Mouse (Mus musculus) myocyte (in vitro differentiated cells): Measurements from ENCODE around the gene Spats1. TPM values are rescaled to one million over a fixed set of nuclear protein-coding genes. Genes with fewer than 3 reads are reported as not detected.
"Not testable (repeated sequence)": the region's sequence is repeated elsewhere in the genome, so short reads cannot be mapped to it uniquely, and the experiment has no call there.

Experiments
- H3K27me3 ChIP-seq: one replicate; pipeline ENCODE4 v1.6.1; 2011; ENCODE audit not compliant: control insufficient read depth, insufficient read depth, insufficient read length
- H3K36me3 ChIP-seq: one replicate; pipeline ENCODE4 v1.6.1; 2011; ENCODE audit not compliant: control insufficient read depth, insufficient read depth
- H3K4me2 ChIP-seq: one replicate; pipeline ENCODE4 v1.6.1; 2011; ENCODE audit warnings: low read depth, control low read depth
- H3K4me3 ChIP-seq: one replicate; pipeline ENCODE4 v1.5.1; 2011; ENCODE audit warnings: mild to moderate bottlenecking, control low read depth, moderate library complexity
- H3K79me2 ChIP-seq: one replicate; pipeline ENCODE4 v1.6.1; 2011; ENCODE audit not compliant: control insufficient read depth, insufficient read depth
- H3ac ChIP-seq: one replicate; pipeline ENCODE4 v1.6.1; 2011; ENCODE audit not compliant: control insufficient read depth, insufficient read length
- CEBPB ChIP-seq: IDR thresholded peaks from 2 replicates; pipeline ENCODE4 v1.6.1; 2011; ENCODE audit warnings: mild to moderate bottlenecking, moderate library complexity; ENCODE audit not compliant: poor library complexity, insufficient read depth, severe bottlenecking
- E2F4 ChIP-seq: IDR thresholded peaks from one replicate; pipeline ENCODE4 v1.6.1; 2011; ENCODE audit warnings: mild to moderate bottlenecking, control low read depth, moderate library complexity; ENCODE audit not compliant: insufficient read depth
- MAX ChIP-seq: IDR thresholded peaks from one replicate; pipeline ENCODE4 v1.6.1; 2011; ENCODE audit warnings: low read depth, mild to moderate bottlenecking, control low read depth
- MYOD1 ChIP-seq, 3 experiments: IDR thresholded peaks; one replicate each; pipeline ENCODE4 v1.6.1; 2011; ENCODE audit warnings: control low read depth in 2 of 3, low read depth in 2 of 3, mild to moderate bottlenecking in 2 of 3, moderate library complexity in 1 of 3; ENCODE audit not compliant: insufficient read length in 2 of 3, control insufficient read depth in 1 of 3
- MYOG ChIP-seq, 3 experiments: IDR thresholded peaks; one replicate each; pipeline ENCODE4 v1.6.1; 2011; ENCODE audit warnings: control low read depth in 2 of 3, low read depth in 2 of 3, mild to moderate bottlenecking in 2 of 3; ENCODE audit not compliant: insufficient read length in 2 of 3, control insufficient read depth in 1 of 3, insufficient read depth in 1 of 3
- POLR2A ChIP-seq: IDR thresholded peaks from one replicate; pipeline ENCODE4 v1.6.1; 2011; ENCODE audit warnings: low read depth, mild to moderate bottlenecking, control low read depth, moderate library complexity; ENCODE audit not compliant: insufficient read length
- POLR2AphosphoS2 ChIP-seq: IDR thresholded peaks from one replicate; pipeline ENCODE4 v1.6.1; 2011; ENCODE audit warnings: low read depth, control low read depth; ENCODE audit not compliant: insufficient read length
- REST ChIP-seq: IDR thresholded peaks from one replicate; pipeline ENCODE4 v1.6.1; 2011; ENCODE audit warnings: mild to moderate bottlenecking, control low read depth, moderate library complexity; ENCODE audit not compliant: insufficient read depth, insufficient read length
- SRF ChIP-seq: IDR thresholded peaks from one replicate; pipeline ENCODE4 v1.6.1; 2011; ENCODE audit warnings: low read depth; ENCODE audit not compliant: control insufficient read depth, insufficient read length
- TCF12 ChIP-seq: IDR thresholded peaks from one replicate; pipeline ENCODE4 v1.6.1; 2011; ENCODE audit warnings: mild to moderate bottlenecking, control low read depth; ENCODE audit not compliant: poor library complexity, insufficient read depth, severe bottlenecking
- TCF3 ChIP-seq: IDR thresholded peaks from one replicate; pipeline ENCODE4 v1.6.1; 2011; ENCODE audit warnings: low read depth, control low read depth; ENCODE audit not compliant: insufficient read length
- USF1 ChIP-seq: IDR thresholded peaks from one replicate; pipeline ENCODE4 v1.6.1; 2011; ENCODE audit warnings: low read depth, mild to moderate bottlenecking, control low read depth, moderate library complexity
- polyA plus RNA-seq: library from polyadenylated mRNA; unstranded; fragments of >200 nt; fragmentation: generic; extraction: Trizol; gene quantifications from one replicate; pipeline ENCODE4 v1.2.1, GENCODE M21; 2012; ENCODE audit warnings: missing spikeins

The Spats1 gene
- polyA plus RNA-seq, 1 experiment: 0.07 TPM

DNA sequence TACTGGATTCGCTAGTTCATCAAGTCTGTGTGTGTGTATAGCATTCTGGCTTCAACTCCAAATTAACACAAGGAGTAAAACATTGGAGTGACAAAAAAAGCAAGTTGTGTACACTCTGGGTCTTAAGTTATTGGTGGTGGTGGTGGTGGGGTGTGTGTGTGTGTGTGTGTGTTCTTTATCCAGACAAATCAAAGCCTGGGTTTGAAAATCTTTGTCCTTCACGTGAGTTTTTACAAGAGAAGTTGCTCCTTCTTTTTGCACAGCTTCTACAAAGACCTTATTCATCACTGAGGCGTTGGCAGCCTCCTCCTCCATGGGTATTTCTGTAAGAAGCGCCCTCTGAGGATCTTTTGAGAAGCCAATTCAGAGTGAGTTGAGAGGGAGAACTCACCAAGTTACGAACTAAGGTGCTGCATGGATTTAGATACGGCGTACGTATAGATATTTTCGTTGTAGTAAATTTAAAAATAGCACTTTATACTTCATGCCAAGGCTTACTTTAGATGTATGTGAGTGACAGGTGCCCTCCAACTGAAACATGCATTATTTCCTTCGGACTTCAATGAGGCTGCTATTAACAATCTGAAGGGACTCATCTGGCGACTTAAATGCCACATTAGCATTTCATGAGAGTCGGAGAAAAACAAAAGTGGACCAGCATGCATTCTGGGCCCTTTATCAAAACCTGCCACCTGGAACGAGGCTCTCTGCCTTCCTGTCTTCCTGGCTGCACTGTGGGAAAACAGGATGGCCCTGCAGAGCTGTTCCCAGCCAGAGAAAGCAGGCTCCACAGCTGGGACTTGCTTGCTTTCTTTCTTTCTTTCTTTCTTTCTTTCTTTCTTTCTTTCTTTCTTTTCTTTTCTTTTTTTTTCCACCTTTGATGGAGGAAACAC is 18.7 kb downstream of the Spats1 start:
- no peaks in the 10 kb centered on the region for H3K27me3 ChIP-seq
- no peak overlapping the region for H3ac ChIP-seq
- no peak overlapping the region for H3K4me2 ChIP-seq
- H3K79me2 ChIP-seq: no peaks in the 10 kb centered on the region
- TF ChIP-seq MYOG (IDR thresholded peaks at IDR 0.05; ENCODE audit: control insufficient read depth in 1 of 3, insufficient read depth in 1 of 3, insufficient read length in 2 of 3, low read depth in 2 of 3) (no peak), POLR2AphosphoS2 (no peak), USF1 (no peak), E2F4 (no peak), TCF3 (no peak), CEBPB (no peak), POLR2A (no peak)
- H3K4me3 ChIP-seq: no peak overlapping the region
- no peaks in the 10 kb centered on the region for H3K36me3 ChIP-seq

DNA sequence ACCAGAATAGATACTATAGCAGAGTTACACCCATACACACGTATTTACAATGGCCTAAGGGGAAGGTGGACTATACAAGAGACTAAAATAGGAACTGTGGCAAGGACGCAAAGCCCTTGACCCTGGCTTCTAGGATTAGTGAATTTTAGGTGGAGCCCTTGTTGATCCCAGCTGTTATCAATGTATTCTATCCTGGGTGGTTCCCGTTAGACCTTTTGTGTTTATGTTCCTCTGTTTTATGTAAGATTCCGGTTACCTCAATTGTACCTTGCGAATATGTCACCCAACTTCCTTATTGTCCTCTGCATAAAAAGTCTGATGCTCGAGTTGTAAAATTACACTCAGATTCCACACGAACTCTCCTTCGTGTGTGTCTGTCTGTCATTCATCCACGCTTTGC is 19.4 kb downstream of the Spats1 start:
- H3K79me2 ChIP-seq, H3K4me2 ChIP-seq, H3K27me3 ChIP-seq, H3ac ChIP-seq, H3K36me3 ChIP-seq, H3K4me3 ChIP-seq: not testable (repeated sequence)

DNA sequence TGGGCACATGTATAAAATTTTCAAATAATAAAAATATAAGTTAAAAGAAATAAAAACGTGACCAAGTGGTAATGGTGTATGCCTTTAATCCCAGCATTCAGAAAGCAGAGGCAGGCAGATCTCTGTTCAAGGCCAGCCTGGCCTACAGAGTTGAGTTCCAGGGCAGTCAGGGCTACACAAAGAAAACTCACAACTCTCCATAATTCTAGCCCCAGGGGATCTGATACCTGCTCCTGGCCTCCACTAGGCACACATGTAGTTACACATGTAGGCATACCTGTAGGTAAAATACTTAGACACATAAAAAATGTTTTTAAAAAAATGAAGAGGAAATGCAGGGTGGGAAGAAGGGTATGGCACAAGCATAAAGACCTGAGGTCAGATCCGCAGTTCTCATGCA is 20.4 kb downstream of the Spats1 start:
- H3K36me3 ChIP-seq: no peaks in the 10 kb centered on the region
- no peaks in the 10 kb centered on the region for H3K27me3 ChIP-seq
- TF ChIP-seq POLR2A (no peak), USF1 (no peak), TCF3 (no peak), SRF (no peak), POLR2AphosphoS2 (no peak), MAX (no peak), MYOG (IDR thresholded peaks at IDR 0.05; ENCODE audit: control insufficient read depth in 1 of 3, insufficient read depth in 1 of 3, insufficient read length in 2 of 3, low read depth in 2 of 3) (no peak), MYOD1 (IDR thresholded peaks at IDR 0.05; ENCODE audit: control insufficient read depth in 1 of 3, insufficient read length in 2 of 3, low read depth in 2 of 3) (no peak), REST (no peak), TCF12 (no peak), E2F4 (no peak), CEBPB (no peak)
- H3K79me2 ChIP-seq: no peaks in the 10 kb centered on the region
- H3K4me2 ChIP-seq: no peak overlapping the region
- H3ac ChIP-seq: no peak overlapping the region
- H3K4me3 ChIP-seq: no peak overlapping the region

DNA sequence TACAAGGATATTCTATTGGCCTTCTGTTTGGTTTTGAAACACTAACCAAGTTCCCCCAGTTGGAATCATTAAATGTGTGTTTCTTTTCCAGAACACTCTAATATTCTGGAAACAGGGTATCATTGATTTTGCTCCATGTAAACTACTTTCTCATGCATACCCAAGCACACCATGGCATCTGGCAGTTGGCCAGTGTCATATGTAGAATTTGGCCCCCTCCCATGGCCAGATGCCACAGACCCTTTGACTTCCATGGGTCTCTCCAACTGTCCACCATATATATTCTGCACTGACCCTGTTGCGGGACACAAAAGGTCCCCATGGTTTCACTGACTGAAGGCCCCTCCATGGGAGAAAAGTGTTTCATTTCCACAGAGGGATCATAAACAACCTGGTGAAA is 22.9 kb downstream of the Spats1 start:
- Histone ChIP-seq H3K36me3 (no peaks in the 10 kb centered on the region), H3K4me2 (no peak overlapping the region), H3K27me3 (no peaks in the 10 kb centered on the region), H3K79me2 (no peaks in the 10 kb centered on the region), H3K4me3 (no peak overlapping the region), H3ac (no peak overlapping the region)
- TF ChIP-seq SRF (no peak), POLR2A (no peak), E2F4 (no peak), REST (no peak), MYOD1 (IDR thresholded peaks at IDR 0.05; ENCODE audit: control insufficient read depth in 1 of 3, insufficient read length in 2 of 3, low read depth in 2 of 3) (no peak), MAX (no peak), TCF12 (no peak), POLR2AphosphoS2 (no peak), MYOG (IDR thresholded peaks at IDR 0.05; ENCODE audit: control insufficient read depth in 1 of 3, insufficient read depth in 1 of 3, insufficient read length in 2 of 3, low read depth in 2 of 3) (no peak), TCF3 (no peak), USF1 (no peak), CEBPB (no peak)

DNA sequence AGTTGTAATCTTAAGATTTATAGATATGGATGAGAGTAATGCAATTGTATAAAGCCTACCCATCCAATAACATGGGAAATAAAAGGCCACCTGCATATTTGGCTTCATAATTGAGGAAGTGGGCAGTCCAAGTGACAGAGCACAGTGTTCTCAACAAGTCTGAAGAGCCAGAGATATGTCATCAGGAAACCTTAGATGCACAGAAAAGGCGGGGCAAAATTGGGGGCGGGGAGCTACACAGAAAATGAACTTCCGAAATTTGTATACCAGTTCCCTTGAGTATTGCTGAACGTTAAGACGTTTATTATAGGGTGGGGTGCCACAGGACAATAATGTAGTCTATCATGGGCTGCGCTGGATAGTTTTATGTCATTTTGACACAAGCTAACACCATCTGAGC is 25.1 kb downstream of the Spats1 start:
- Histone ChIP-seq H3K4me2 (no peak overlapping the region), H3K36me3 (peaks cover 7% of the 10 kb centered on the region), H3K27me3 (no peaks in the 10 kb centered on the region), H3K79me2 (no peaks in the 10 kb centered on the region), H3ac (no peak overlapping the region), H3K4me3 (no peak overlapping the region)
- TF ChIP-seq POLR2A: no peak
- TF ChIP-seq USF1: no peak
- no peak for TF ChIP-seq CEBPB
- no peak for TF ChIP-seq MYOD1 (IDR thresholded peaks at IDR 0.05; ENCODE audit: control insufficient read depth in 1 of 3, insufficient read length in 2 of 3, low read depth in 2 of 3)
- TF ChIP-seq E2F4: no peak
- TF ChIP-seq MAX: no peak
